Mouse (Mus musculus): ENCODE results near the gene Kidins220. TPM values are rescaled to one million over a fixed set of nuclear protein-coding genes. Genes with fewer than 3 reads are reported as not detected.

Gene Kidins220
- total RNA-seq, 2 experiments from 2014 or later: 106 to 116 TPM

- intact Hi-C loops (cut with DNase I): loop anchor here (2.0 kb wide), 1 partner anchor 60 kb away; no protein-coding TSS in a partner anchor
- DNase-seq: peak; percentile 71 to 79
Observed at GRCm38 (mm10) chr12:25100411-25101217, 125.9 kb downstream of the Kidins220 start.

GRCm38 (mm10) chr12:25101389-25101788 is 126.7 kb downstream of the Kidins220 start:
- DNase-seq: peak; percentile 26 to 32

GRCm38 (mm10) chr12:25103911-25104310 is 129.2 kb downstream of the Kidins220 start:
- no peak for DNase-seq
- intact Hi-C loops (cut with DNase I): loop anchor here (2.0 kb wide), 1 partner anchor 13 kb away; no protein-coding TSS in a partner anchor

More at GRCm38 (mm10) chr12:25101389-25101788, 126.7 kb downstream of the Kidins220 start:
- intact Hi-C loops (cut with DNase I): loop anchor here (2.0 kb wide), 1 partner anchor 59 kb away; no protein-coding TSS in a partner anchor

- DNase-seq: no peak
- intact Hi-C loops (cut with DNase I): no loop called here
Observed at GRCm38 (mm10) chr12:25104541-25104940, 129.8 kb downstream of the Kidins220 start.

GRCm38 (mm10) chr12:25108865-25109264 is 134.1 kb downstream of the Kidins220 start:
- DNase-seq: no peak
- intact Hi-C loops (cut with DNase I): no loop called here

GRCm38 (mm10) chr12:25109971-25110681 is 135.4 kb downstream of the Kidins220 start:
- DNase-seq: peak; percentile 75 to 79
- intact Hi-C loops (cut with DNase I): loop anchor here (2.0 kb wide), 1 partner anchor 51 kb away; no protein-coding TSS in a partner anchor

GRCm38 (mm10) chr12:25110682-25111078 is 136.0 kb downstream of the Kidins220 start:
- intact Hi-C loops (cut with DNase I): loop anchor here (2.0 kb wide), 1 partner anchor 50 kb away; no protein-coding TSS in a partner anchor
- peak in 1 of 2 experiments; percentile 20 for DNase-seq

Other genes starting within 250 kb of the Kidins220 start
- 10 to 100 TPM; 17.3 to 18.3 TPM for gene Mboat2, start 144.0 kb upstream of the Kidins220 start, total RNA-seq (2021)
- 10 to 100 TPM; 22.2 to 22.3 TPM for gene Id2, start 122.2 kb downstream of the Kidins220 start, total RNA-seq (2021)